Mouse (Mus musculus) left cerebral cortex, postnatal 14 days (tissue): ENCODE data around the gene Krtap6-5. TPM values are rescaled to one million over a fixed set of nuclear protein-coding genes. Genes with fewer than 3 reads are reported as not detected.
"Not testable (repeated sequence)": the region's sequence is repeated elsewhere in the genome, so short reads cannot be mapped to it uniquely, and the experiment has no call there.

Source experiments
- DNase-seq, 2 experiments: peaks; one replicate each; pipeline ENCODE4 v3.0.0; 2021 to 2022; ENCODE audit warnings: low spot score in 2 of 2, mixed read lengths in 1 of 2
- intact Hi-C: fragments of 180-260 bp; cut with DNase I; formaldehyde crosslinking; loops from one replicate; pipeline ENCODE4 v1.15.1; 2025
- long read RNA-seq, 2 experiments: library from polyadenylated mRNA; stranded (forward); transcript quantifications; one replicate each; pipeline ENCODE4 v2.0.0; 2021
- total RNA-seq, 2 experiments: library from RNA; stranded (reverse); gene quantifications; 2 replicates each; pipeline ENCODE4 v1.2.3; 2021

Krtap6-5 gene
- total RNA-seq = not detected
- long read RNA-seq, experiment 1 = 0 reads
- long read RNA-seq, experiment 2 = 0 reads

- intact Hi-C loops = no loop called here
- DNase-seq = no peak
Observed at GRCm38 (mm10) chr16:89047783-89048182, at the start of gene Krtap6-5. Gene Krtap6-5, minus strand, starts transcription at chr16:89047883.

GRCm38 (mm10) chr16:89071041-89071440 is 23.4 kb upstream of the Krtap6-5 start:
- DNase-seq, intact Hi-C loops: not testable (repeated sequence)

- DNase-seq, intact Hi-C loops: not testable (repeated sequence)
Observed at GRCm38 (mm10) chr16:89063902-89064301, 16.2 kb upstream of the Krtap6-5 start, which contains the start of gene 1110025L11Rik. Gene 1110025L11Rik, minus strand, starts transcription at chr16:89064002.

- DNase-seq, intact Hi-C loops: not testable (repeated sequence)
Observed at GRCm38 (mm10) chr16:89041372-89041771, 6.3 kb downstream of the Krtap6-5 start, which contains the start of gene Gm10228. Gene Gm10228, minus strand, starts transcription at chr16:89041472.

- intact Hi-C loops, DNase-seq: not testable (repeated sequence)
Observed at GRCm38 (mm10) chr16:89031399-89031798, 16.3 kb downstream of the Krtap6-5 start, which contains the start of gene Krtap6-1. Gene Krtap6-1, plus strand, starts transcription at chr16:89031699.

GRCm38 (mm10) chr16:89014984-89015383 is 32.7 kb downstream of the Krtap6-5 start, which contains the start of gene Gm10229:
Gene Gm10229, plus strand, starts transcription at chr16:89015284.
- intact Hi-C loops, DNase-seq: not testable (repeated sequence)

- intact Hi-C loops = no loop called here
- no peak for DNase-seq
Observed at GRCm38 (mm10) chr16:89013973-89014372, 33.7 kb downstream of the Krtap6-5 start.

- DNase-seq = no peak
- intact Hi-C loops = no loop called here
Observed at GRCm38 (mm10) chr16:89010659-89011058, 37.0 kb downstream of the Krtap6-5 start, which contains the start of gene Krtap22-2. Gene Krtap22-2, minus strand, starts transcription at chr16:89010759.

Other genes with a start within 250 kb of the Krtap6-5 start
- gene Gm20741, start 235.7 kb downstream of the Krtap6-5 start, total RNA-seq = not detected
- gene Krtap15, start 227.7 kb downstream of the Krtap6-5 start, total RNA-seq = not detected
- not detected for gene Krtap14, start 221.7 kb downstream of the Krtap6-5 start, total RNA-seq
- gene Krtap19-1, start 178.5 kb downstream of the Krtap6-5 start, total RNA-seq = not detected
- gene Krtap19-2, start 173.6 kb downstream of the Krtap6-5 start, total RNA-seq = not detected
- gene Krtap19-3, start 169.8 kb downstream of the Krtap6-5 start, total RNA-seq = not detected
- not detected for gene Krtap19-4, start 162.8 kb downstream of the Krtap6-5 start, total RNA-seq
- gene Krtap19-5, start 151.4 kb downstream of the Krtap6-5 start, total RNA-seq = not detected
- gene Krtap19-9b, start 115.6 kb downstream of the Krtap6-5 start, total RNA-seq = not detected
- not detected for gene Krtap16-3, start 85.0 kb downstream of the Krtap6-5 start, total RNA-seq
- not detected for gene Krtap22-2, start 37.1 kb downstream of the Krtap6-5 start, total RNA-seq
- not detected for gene Gm10229, start 32.6 kb downstream of the Krtap6-5 start, total RNA-seq
- gene Krtap6-1, start 16.2 kb downstream of the Krtap6-5 start, total RNA-seq = not detected
- gene Gm10228, start 6.4 kb downstream of the Krtap6-5 start, total RNA-seq = not detected
- gene 1110025L11Rik, start 16.1 kb upstream of the Krtap6-5 start, total RNA-seq = not detected
- gene Krtap6-3, start 36.1 kb upstream of the Krtap6-5 start, total RNA-seq = not detected
- not detected for gene Gm6358, start 93.0 kb upstream of the Krtap6-5 start, total RNA-seq
- gene Gm10061, start 103.2 kb upstream of the Krtap6-5 start, total RNA-seq = not detected
- not detected for gene Gm9789, start 110.1 kb upstream of the Krtap6-5 start, total RNA-seq
- not detected for gene Gm7735, start 121.6 kb upstream of the Krtap6-5 start, total RNA-seq
- not detected for gene 1110057P08Rik, start 126.9 kb upstream of the Krtap6-5 start, total RNA-seq
- gene Krtap20-2, start 158.0 kb upstream of the Krtap6-5 start, total RNA-seq = not detected